Mouse (Mus musculus) kidney, postnatal 10 days (tissue): Measurements from ENCODE around the gene 4930558K02Rik.

ENCODE experiments used
- DNase-seq: peaks from one replicate; pipeline ENCODE4 v3.0.0; 2021; ENCODE audit warnings: mixed read lengths

Gene 4930558K02Rik

DNA sequence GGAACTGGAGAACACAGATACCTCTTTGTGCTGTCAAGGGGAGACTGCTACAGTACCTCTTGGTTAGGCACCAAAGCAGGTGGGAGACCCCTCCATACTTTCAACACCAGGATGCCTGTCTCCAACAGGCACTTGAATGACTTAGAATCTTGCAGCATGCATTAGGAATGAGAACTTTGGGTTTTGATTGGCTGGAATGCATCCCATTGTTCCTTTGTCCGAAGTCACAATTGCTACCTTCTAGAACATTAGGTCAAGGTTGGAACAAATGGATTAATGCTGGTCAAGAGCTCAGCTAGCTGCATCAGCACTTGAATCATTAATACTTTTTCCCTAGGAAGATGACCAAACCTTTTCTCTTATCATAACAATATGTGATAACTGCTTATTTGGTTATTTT, at the start of gene 4930558K02Rik:
4930558K02Rik (minus strand) TSS at position 101 of the 400 bp plus-strand sequence.
- no peak for DNase-seq

DNA sequence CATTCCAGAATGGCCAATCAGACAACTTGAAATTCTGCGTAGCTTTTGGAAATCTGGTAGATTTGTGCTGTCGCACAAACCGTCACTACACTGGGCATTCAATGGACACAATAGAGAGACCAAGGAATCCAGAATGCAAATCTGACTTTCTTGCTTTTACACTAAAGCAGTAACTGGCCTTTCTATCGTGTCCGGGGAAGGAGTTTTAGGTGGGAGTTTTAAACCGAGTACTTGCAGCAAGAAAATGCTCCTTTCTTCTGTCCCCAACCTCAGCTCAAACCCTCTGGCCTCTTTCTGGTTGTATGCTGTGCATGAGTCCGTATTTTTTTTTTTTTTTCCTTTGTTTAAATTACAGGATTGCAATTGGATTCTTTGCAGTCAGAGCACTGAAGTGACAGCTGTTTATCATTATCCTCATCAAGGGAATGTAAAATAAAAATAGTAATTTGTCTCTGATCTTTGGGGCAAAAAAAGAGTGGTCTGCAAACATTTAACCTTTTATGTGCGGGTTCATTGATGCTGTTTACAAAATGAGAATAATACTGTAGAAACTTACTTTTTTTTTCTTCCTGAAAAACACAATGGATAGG, 44.3 kb upstream of the 4930558K02Rik start:
- DNase-seq = no peak

DNA sequence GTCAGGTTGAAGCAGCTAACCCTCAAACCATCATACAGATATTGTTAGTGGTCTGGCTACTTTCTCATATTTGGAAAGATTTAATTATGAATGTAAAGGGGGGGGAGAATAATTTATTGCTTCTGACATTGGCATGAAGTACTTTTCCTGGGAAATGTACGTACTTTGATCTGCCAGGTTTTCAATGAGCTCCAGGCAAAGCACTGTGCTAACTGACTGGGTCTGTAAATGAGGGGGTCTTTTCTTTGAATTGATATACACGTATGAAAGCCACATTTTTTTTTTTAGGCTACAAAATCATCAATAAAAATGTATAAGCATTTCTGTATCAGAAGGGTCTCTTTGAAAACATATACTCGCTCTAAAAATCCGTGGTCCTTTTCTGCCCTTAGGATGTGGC, 41.3 kb upstream of the 4930558K02Rik start:
- DNase-seq = no peak

DNA sequence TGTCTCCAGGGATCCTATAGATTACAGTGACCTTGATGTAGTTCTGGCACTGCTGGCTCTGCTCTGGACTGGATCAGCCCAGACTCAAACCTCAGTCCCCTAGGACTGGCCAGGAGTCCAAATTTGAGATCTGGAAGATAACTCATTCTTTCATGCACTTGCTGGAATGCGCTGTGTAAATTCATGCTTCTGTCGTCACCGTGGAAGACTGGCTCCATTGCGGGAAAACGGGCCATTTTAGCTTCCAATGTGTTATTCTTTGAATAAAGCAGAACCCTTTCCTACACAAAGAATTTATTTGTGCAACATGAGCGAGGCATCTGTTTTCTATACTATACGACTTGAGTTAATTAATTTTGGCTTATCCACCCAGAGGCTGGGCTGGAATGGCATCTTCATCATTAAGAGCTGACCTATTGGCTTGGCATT, 40.9 kb upstream of the 4930558K02Rik start:
- DNase-seq = no peak

DNA sequence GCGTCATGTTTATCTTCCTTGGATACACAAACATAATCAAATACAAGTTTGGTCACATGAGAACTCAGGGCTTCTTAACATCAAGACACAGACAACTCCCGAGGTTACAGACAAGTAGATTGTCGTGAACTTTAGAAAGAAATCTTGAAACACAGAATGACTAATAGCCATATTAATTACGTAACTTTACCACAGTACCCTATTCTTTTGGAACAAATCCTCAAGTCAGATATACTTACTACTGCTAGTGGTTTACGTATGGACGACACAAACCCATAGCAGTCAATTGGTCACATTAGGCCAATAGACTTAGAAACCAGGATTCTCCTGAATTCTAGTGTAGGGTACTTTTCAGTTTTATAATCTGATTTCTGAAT, 39.2 kb upstream of the 4930558K02Rik start:
- no peak for DNase-seq

DNA sequence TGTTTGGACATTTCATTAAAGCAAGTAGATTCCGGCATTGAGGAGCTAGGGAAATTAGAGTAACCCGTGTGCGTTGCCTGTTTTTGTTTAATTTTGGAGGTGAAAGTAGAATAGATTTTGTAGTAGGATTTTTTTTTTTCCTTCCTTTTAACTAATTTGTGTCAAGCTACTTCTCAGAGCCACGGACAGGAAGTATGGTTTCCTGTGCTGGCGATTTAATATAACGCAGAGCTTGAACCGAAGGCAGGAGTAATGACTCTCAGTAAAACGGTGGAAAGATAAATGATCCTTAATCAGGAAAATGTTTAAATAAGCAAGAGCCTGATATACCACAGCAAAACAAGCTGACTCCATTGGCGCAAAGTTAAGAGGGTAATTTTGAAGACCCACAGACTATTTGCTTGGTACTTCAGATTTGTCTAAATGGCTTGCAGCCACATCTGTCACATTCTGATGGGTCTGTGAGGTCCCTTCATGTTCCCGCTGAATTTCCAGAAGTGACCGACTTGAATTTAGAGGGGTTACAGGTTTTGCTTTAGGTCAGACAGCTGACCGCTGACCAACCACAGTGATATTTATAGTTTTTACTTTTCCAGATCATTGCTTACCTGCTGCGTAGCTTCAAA, 38.7 kb upstream of the 4930558K02Rik start:
- DNase-seq = no peak

DNA sequence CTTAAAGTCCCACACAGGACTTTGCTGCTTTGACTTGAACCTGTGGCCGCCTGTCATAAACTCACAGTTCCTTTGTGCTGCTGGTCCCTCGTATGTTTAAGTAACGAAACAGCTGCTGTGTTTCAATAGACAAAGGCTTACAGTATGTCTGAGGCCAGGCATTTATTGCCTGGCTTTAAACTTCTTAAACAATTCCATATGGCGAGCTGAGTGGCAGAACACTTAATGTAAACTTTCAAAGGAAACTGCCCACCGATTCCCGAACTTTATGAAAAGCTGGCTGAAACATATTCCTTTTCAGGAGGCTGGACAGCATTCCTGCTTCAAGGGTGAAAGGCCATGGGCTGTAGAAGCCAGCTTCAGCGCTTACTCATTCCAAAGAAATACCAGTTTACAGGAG, 37.5 kb upstream of the 4930558K02Rik start:
- DNase-seq = no peak

DNA sequence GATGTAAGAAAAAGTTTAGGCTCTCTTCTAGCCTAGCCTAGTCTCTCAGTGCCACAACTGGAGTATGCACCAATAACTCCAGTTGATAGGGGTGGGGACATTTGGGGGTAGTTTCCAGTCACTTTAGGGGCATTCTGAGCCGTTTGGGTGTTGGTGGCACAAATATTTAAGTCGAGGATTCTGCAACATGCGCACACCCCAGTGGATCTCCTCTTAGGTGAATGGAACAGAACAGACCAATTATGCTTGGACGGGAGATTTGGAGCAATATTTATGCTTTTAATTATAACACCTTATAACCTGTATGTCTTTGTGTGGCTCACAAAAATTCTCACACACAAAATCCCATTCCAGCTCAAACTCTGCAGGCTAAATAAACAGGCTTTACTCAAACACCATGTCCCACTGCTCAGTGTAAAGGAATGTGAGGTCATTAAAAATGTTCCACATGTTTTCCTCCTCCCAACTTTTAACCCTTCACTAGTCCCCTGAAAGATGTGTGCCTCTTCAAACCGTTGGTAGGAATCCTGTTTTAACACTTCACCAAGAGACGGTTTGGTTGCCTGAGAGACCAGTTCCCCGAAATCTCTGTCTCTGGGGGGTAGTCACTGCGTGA, 35.9 kb upstream of the 4930558K02Rik start:
- no peak for DNase-seq

DNA sequence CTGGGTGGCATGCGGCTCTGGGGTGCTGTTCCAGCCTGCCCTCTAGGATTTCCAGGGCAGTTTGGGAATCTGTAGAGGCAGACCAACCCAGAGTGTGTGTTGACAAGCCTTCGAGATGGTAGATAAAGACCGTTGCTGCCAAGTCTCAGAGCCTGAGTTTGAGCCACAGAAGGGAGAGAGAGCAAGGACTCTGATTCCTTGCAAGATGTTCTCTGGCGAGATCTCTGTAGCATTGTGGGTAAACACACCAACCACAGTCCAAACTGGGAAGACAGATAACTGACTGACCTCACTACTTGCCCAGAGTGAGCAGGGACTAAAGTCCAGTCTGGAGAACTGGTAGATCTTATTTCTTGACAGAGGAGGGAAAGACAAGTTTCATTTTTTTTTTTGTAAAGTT, 34.1 kb upstream of the 4930558K02Rik start:
- no peak for DNase-seq

DNA sequence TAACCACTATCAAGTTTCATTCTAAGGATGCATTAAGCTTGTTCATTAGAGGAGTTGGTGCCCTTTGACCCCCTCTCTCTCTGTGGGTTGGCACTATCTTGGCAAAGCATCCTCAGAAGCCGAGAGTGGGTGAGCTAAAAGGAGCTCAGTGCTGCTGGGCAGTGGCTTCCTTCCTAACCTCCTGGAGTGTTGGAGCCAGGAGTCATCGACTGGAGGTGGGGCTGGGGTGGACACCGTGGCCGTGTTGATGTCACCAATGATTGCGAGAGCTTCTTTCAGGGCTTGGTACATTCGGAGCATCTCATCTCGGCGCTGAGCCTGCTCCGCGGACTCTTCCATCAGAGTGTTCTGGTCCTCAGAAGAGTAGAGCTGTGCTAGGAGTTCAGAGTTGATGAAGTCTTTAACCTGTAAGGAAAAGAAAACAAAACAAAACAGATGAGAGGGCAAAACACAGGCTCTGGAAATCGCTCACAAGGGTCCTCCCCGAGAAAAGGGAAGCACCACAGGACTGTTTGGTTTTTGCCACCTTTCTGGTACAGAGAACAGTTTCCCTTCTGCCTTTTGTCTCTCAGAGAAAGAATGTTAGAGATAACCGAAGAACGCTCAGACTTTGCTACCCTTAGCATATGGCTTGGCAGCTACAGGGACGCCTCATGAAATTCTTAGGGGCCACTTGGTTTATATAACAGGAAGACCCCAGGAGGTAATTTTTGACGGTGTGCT, 32.2 kb upstream of the 4930558K02Rik start:
- DNase-seq = no peak

DNA sequence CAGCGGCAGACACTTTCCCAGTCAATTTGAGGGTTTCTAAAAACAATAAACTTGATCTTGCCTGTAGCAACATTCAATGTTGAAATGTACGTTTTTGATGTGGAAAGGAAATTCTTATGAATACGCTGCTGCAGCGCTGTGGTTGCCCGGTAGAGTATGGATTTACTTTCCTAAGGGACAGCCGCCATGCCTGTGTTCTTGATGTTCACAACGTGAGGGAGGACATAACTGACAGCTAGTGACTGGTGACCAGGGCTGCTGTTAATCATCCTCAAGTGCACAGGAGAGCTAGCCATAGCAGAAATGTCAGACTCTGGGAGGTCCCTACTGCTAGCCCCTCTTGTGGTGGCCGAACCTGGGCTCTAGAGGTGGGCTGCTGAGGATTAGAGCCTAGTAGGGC, 29.6 kb upstream of the 4930558K02Rik start:
- no peak for DNase-seq

DNA sequence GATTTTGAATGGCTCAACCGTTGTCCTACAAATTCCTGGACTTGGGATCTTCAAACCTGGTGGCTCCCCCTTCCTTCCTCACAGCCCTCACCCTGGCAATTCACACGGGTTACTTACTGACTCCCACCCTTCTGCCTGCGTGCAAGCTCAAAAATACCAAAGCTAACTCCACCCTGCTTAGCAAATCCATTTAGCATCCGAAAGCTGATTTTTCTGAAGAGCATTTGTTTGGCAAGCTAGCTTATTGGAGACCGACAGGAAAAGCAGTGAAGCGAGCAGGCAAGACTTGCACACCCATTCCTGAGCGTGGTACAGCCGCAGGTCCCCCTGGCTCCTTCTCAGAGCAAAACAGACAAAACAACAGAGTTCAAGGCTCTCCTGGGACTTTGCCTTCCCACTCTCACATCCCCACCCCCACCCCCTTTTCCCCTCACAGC, 29.2 kb upstream of the 4930558K02Rik start:
- peak; percentile 15 for DNase-seq

DNA sequence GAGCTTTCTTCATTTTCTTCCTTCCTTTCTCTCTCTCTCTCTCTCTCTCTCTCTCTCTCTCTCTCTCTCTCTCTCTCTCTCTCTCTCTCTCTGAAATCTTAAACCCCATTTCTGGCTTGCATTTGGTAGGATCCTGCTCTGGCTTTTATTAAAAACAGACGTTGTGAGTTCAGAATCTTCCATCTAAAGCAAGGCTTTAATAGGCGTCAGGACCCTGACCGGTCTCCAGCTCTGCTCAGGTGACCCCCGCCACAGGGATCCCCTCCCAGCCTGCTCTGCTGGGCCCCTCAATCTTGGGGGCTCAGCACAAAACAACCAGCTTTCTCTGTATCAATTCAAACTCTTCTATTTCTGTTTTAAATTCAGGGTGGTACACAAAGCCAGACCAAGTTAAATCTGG, 28.8 kb upstream of the 4930558K02Rik start:
- no peak for DNase-seq

DNA sequence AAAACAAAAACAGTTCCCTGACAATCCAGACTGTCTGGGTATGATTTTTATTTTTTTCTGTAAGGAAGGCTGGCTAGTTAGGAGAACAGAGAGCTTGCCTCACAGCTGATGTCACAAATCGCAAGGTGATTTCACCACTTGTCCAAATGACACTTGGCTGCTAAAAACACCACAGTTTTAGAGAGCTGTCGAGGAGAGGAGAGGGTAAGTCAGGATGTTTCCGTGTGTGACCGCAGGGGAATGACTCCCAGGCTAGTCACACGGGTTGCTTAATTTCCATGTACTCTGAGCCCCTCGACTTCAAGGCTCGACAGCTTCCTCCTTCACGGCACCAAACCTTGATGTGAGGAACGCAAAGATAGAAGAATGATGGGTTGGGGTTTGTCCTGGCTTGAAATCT, 26.7 kb upstream of the 4930558K02Rik start:
- no peak for DNase-seq

DNA sequence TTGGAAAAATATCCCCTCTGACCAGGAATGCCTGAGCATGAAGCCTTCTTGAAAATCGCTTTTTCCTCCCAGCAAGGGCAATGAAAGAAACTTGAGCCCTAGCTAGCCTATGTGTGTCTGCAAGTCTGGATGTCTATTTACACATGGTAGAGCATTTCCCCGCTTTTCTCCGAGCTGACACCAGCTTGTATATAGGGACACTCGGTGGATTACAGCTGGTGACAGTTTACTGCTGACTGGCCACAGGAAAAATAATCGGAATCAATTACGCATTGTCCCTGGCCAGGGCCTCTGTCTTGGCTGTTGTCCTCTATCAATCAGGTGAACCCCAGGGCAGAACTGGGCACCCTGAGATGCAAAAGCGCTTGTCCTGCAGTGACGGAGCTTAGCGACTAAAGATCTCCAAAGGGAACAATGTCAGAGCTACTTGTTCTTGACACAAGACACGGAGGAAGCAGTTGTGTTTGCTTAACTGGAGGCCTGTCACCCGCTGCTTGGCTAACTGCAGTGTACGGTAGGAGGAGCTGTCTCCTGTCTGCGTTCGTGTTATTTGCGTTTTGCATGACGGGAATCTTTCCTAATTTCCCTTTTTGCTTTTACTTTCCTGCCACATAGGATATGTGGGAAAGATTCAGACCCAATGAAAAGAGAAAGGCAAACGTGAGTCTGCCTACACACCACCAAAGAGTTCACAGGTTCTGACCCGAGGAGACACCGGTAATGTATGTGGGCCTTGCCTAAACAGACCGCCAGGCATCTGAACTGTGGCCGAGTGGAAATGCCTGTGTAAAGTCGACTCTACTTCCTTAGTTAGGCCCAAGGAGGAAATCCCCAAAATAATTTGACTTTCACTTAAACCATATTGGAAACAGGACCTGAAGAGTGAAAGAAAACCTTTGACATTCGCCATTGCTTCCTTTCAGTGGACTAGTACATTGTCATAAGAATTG, 25.7 kb upstream of the 4930558K02Rik start:
- peak; percentile 82 for DNase-seq

DNA sequence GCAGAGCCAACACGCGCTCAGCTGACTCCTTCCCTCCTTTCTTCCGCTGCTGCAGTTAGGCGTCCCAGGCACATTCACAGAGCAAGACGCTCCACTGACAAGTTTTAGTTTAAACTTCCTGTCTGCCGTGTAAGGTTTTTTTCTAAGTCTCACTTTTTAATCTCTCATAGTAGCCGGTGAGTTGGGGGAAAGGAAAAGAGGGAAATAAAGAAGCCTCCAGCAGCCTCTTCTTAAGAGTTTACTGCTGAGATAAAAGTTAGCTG, 25.0 kb upstream of the 4930558K02Rik start:
- no peak for DNase-seq

DNA sequence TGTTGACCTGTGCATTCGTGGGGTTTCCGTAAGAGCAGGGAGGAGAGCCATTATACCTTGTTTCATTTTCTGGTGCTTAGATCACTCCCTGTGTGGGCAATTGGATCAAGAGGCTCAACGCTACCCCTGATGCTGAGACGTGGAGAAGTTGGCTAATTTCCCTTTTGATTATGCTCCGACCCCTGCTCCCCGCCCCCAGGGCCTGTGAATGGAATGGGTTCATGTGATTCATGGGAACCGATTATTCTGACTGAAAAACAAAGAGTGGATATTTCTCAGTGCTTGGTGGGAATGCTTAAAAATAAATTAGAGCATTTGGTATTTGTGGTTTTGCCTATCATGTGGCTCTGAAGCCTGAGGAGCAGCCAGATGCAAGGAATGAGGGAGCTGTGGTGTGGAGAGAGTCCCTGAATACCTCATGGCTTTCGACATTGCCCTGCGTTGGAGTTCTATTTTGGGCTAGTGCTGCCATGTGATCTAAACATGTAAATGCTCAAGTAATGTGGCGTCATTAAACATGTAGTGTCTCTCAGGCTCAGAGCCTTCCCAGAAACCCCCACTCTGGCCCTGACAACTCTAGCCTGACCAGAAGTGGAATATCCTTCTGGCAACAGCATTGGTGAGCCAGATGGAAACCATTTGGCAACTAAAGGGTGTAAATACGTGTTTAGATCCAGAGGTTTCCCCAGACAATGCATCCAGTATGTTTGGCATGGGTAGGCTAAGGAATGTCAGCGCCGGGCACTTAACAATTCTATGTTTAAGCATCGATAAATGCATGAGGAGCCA, 24.5 kb upstream of the 4930558K02Rik start:
- no peak for DNase-seq

DNA sequence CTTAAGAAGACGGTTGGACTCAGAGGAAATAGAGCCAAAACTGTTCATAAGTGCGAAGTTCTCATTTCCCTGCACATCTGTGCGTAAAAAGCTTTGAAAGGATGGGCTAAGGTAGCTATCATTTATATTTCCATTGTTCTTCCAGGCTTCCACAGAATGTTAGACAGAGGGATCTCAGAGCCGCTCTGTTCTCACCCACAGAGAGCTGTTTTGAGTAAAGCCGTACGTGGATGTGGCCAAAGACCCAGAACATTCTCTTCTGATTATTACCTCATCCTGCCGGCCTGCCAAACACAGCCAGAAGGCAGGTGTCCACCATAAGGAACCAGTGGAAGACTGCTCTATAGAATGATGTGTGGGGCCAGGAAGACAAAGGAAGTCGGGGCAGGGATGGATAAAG, 21.9 kb upstream of the 4930558K02Rik start:
- DNase-seq = no peak

DNA sequence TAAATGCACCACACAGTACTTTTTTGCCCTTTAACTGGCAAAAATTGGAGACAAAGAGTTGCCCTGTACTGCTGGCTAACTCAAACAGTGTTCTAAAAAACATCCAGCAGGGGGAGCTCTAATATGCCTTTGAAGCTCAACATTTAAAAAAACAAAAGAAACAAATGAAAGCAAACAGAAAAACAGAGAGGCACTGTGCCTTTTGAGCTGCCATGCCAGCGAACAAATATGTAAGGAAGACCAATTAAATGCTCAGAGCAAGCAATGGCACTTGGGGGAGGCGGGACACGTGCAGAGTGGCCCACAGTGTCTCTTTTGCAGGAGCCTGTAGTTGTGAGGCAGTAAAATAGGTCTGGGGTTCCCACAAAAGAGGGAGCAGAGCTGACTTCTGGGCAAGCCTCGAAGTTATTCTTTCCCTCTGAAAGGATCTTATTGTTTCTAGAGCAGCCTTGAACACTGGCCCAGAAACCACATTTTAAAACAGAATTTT, 20.5 kb upstream of the 4930558K02Rik start:
- DNase-seq = peak; percentile 57

DNA sequence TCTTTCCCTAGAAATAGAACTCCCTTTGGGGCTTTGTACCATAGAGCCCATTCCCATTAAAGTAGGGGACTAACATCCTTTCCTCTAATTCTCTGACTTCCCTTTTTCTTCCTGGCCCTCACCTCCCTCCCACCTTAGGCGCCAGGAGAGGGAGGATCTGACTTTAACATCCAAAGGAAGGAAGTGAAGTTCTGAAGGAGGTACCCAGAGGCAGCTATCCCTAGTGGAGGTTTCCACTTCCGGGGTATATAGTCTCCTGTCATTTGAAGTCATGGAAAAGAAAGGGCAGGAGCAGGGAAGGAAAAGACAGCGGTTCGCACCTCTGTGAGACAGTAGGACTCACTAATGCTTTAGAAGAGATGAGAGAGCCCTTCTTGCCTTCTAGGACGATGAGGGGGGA, 19.9 kb upstream of the 4930558K02Rik start:
- DNase-seq = no peak

DNA sequence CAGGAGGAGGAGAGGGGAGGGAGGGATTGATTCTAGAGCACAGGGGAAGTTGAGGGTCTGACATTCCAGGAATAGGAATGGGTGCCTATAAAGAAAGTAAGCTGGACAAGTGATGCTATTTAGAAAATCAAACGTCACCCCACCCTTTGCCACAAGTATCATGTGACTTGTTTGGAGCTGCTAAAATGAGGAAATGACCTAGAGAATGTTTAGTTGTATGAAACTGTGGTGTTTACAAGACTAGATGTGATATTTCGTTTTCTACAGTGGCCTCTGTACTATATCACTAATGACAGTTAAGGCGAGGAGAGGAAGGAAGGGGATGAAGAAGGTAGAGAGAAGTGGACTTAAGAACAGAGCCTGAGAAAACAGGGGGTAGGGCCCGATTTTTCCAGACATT, 19.3 kb upstream of the 4930558K02Rik start:
- no peak for DNase-seq

DNA sequence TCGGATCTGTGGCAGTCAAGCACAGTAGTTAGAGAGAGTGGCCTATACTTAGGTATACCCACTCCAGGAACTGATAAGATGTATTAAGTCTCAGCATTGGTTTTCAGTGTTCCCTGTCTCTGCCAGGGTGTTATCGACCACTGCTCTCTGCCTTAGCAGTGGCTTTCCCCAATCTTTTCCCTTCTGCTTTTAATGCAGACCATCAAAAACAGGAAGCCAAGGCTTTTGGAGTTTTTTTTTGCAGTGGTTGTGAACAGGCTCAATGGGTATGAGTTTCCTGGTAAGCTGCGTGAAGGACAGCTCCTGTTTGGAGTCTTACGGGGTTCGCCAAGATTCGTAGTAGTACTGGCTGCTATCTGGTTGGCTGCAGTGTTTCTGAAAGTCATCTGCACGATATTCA, 13.0 kb upstream of the 4930558K02Rik start:
- DNase-seq = no peak
